Mouse (Mus musculus): ENCODE results near the gene Gdf11.

Gdf11 gene

GRCm38 (mm10) chr10:128891296-128892094 is at the start of gene Gdf11:
Gdf11 (minus strand) TSS chr10:128891718.
- no peak for DNase-seq (ENCODE audit: low read depth, low spot score)

GRCm38 (mm10) chr10:128940475-128941061 is 49.0 kb upstream of the Gdf11 start:
- DNase-seq (ENCODE audit: low read depth, low spot score) = no peak

- no peak for DNase-seq (ENCODE audit: low read depth, low spot score)
Measured at GRCm38 (mm10) chr10:128938974-128939373, 47.5 kb upstream of the Gdf11 start.

GRCm38 (mm10) chr10:128938457-128938856 is 46.9 kb upstream of the Gdf11 start:
- DNase-seq (ENCODE audit: low read depth, low spot score) = no peak

GRCm38 (mm10) chr10:128937756-128938390 is 46.4 kb upstream of the Gdf11 start:
- no peak for DNase-seq (ENCODE audit: low read depth, low spot score)

GRCm38 (mm10) chr10:128935826-128936440 is 44.4 kb upstream of the Gdf11 start:
- no peak for DNase-seq (ENCODE audit: low read depth, low spot score)

- DNase-seq (ENCODE audit: low read depth, low spot score) = no peak
Measured at GRCm38 (mm10) chr10:128934997-128935787, 43.7 kb upstream of the Gdf11 start.

- no peak for DNase-seq (ENCODE audit: low read depth, low spot score)
Measured at GRCm38 (mm10) chr10:128933976-128934721, 42.6 kb upstream of the Gdf11 start.

- no peak for DNase-seq (ENCODE audit: low read depth, low spot score)
Measured at GRCm38 (mm10) chr10:128933574-128933973, 42.1 kb upstream of the Gdf11 start, which contains the start of gene Itga7. Itga7 (plus strand) TSS chr10:128933818.

GRCm38 (mm10) chr10:128931441-128931840 is 39.9 kb upstream of the Gdf11 start:
- DNase-seq (ENCODE audit: low read depth, low spot score) = no peak

GRCm38 (mm10) chr10:128929638-128930378 is 38.3 kb upstream of the Gdf11 start:
- no peak for DNase-seq (ENCODE audit: low read depth, low spot score)

- no peak for DNase-seq (ENCODE audit: low read depth, low spot score)
Measured at GRCm38 (mm10) chr10:128928356-128928755, 36.8 kb upstream of the Gdf11 start.

- DNase-seq (ENCODE audit: low read depth, low spot score) = no peak
Measured at GRCm38 (mm10) chr10:128923935-128924334, 32.4 kb upstream of the Gdf11 start, which contains the start of gene Bloc1s1. Bloc1s1 (minus strand) TSS chr10:128924035.

- peak; percentile 78 for DNase-seq (ENCODE audit: low read depth, low spot score)
Measured at GRCm38 (mm10) chr10:128923013-128923691, 31.6 kb upstream of the Gdf11 start.

- DNase-seq (ENCODE audit: low read depth, low spot score) = no peak
Measured at GRCm38 (mm10) chr10:128922822-128923012, 31.2 kb upstream of the Gdf11 start, which contains the start of gene Rdh5. Rdh5 (minus strand) TSS chr10:128922888.

- DNase-seq (ENCODE audit: low read depth, low spot score) = no peak
Measured at GRCm38 (mm10) chr10:128921883-128922821, 30.6 kb upstream of the Gdf11 start.

- DNase-seq (ENCODE audit: low read depth, low spot score) = no peak
Measured at GRCm38 (mm10) chr10:128921251-128921650, 29.7 kb upstream of the Gdf11 start.

GRCm38 (mm10) chr10:128920736-128921161 is 29.2 kb upstream of the Gdf11 start:
- DNase-seq (ENCODE audit: low read depth, low spot score) = no peak
